Mouse (Mus musculus) adrenal gland, postnatal 14 days (tissue): ENCODE results near the gene Fam19a1. TPM values are rescaled to one million over a fixed set of nuclear protein-coding genes. Genes with fewer than 3 reads are reported as not detected.

Source experiments
- total RNA-seq: library from RNA; stranded (reverse); gene quantifications from 2 replicates; pipeline ENCODE4 v1.2.3, GENCODE M21; 2021

Fam19a1 gene
- total RNA-seq, 1 experiment from 2014 or later: 3.3 TPM

Other genes starting within 250 kb of the Fam19a1 start
- not detected in 2 replicates for gene 1700123L14Rik, start 53.1 kb downstream of the Fam19a1 start, total RNA-seq